Mouse (Mus musculus) right cerebral cortex, postnatal 4 days (tissue): ENCODE results near the gene Olfr1000.
"Not testable (repeated sequence)": the region's sequence is repeated elsewhere in the genome, so short reads cannot be mapped to it uniquely, and the experiment has no call there.

Source experiments
- DNase-seq: peaks from one replicate; pipeline ENCODE4 v3.0.0-alpha.2; 2022

The Olfr1000 gene

GRCm38 (mm10) chr2:85611803-85612202 is at the start of gene Olfr1000:
Gene Olfr1000, minus strand, starts transcription at chr2:85611903.
- no peak for DNase-seq

- no peak for DNase-seq
These were observed 38.9 kb upstream of the Olfr1000 start, which contains the start of gene Olfr1002 for GRCm38 (mm10) chr2:85650604-85651003. Gene Olfr1002, minus strand, starts transcription at chr2:85650704.

GRCm38 (mm10) chr2:85588648-85589047 is 23.1 kb downstream of the Olfr1000 start, which contains the start of gene Olfr998:
Gene Olfr998, plus strand, starts transcription at chr2:85588948.
- not testable (repeated sequence) for DNase-seq

GRCm38 (mm10) chr2:85578915-85579314 is 32.8 kb downstream of the Olfr1000 start, which contains the start of gene Olfr996:
Gene Olfr996, plus strand, starts transcription at chr2:85579215.
- DNase-seq: no peak

- peak; percentile 3 for DNase-seq
These were observed 50.5 kb downstream of the Olfr1000 start for GRCm38 (mm10) chr2:85561187-85561586.

GRCm38 (mm10) chr2:85560226-85560625 is 51.5 kb downstream of the Olfr1000 start:
- DNase-seq: no peak
